Mouse (Mus musculus): Measurements from ENCODE around the gene Siglecf. TPM values are rescaled to one million over a fixed set of nuclear protein-coding genes. Genes with fewer than 3 reads are reported as not detected.

Gene Siglecf
- total RNA-seq (2023), result under 1 TPM; 0.35 to 0.47 TPM

GRCm38 (mm10) chr7:43351154-43351553 lies at the start of gene Siglecf:
Gene Siglecf (plus strand): TSS chr7:43351341.

GRCm38 (mm10) chr7:43313013-43313428 lies 38.1 kb upstream of the Siglecf start, which contains the start of gene Zfp715:
Gene Zfp715 (minus strand): TSS chr7:43313294.

GRCm38 (mm10) chr7:43408131-43408553 lies 57.0 kb downstream of the Siglecf start, which contains the start of gene Siglecg:
Gene Siglecg (plus strand): TSS chr7:43408204.

Other genes with a start within 250 kb of the Siglecf start
- gene Zfp936, start 237.1 kb upstream of the Siglecf start, total RNA-seq (2023), result not detected
- 10 to 100 TPM; 34.6 to 35.1 TPM for gene Zfp715, start 38.0 kb upstream of the Siglecf start, total RNA-seq (2023)
- 100 to 1,000 TPM; 423 to 427 TPM for gene Siglecg, start 56.9 kb downstream of the Siglecf start, total RNA-seq (2023)
- not detected for gene Lim2, start 76.3 kb downstream of the Siglecf start, total RNA-seq (2023)
- gene Nkg7, start 85.7 kb downstream of the Siglecf start, total RNA-seq (2023), result 1 to 10 TPM; 1.5 to 2.1 TPM
- not detected for gene Cldnd2, start 89.4 kb downstream of the Siglecf start, total RNA-seq (2023)
- 10 to 100 TPM; 40.2 to 43.3 TPM for gene Etfb, start 92.7 kb downstream of the Siglecf start, total RNA-seq (2023)
- not detected for gene Gm45233, start 92.8 kb downstream of the Siglecf start, total RNA-seq (2023)
- gene Vsig10l, start 111.8 kb downstream of the Siglecf start, total RNA-seq (2023), result 1 to 10 TPM; 1.2 to 3.1 TPM
- gene Iglon5, start 138.7 kb downstream of the Siglecf start, total RNA-seq (2023), result not detected
- not detected for gene 4931406B18Rik, start 154.6 kb downstream of the Siglecf start, total RNA-seq (2023)
- gene Cd33, start 193.1 kb downstream of the Siglecf start, total RNA-seq (2023), result 1 to 10 TPM; 1.0 to 2.3 TPM
- 1 to 10 TPM; 2.5 to 3.0 TPM for gene Zfp658, start 210.9 kb downstream of the Siglecf start, total RNA-seq (2023)
- gene Zfp719, start 228.3 kb downstream of the Siglecf start, total RNA-seq (2023), result 1 to 10 TPM; 7.8 to 9.9 TPM